Mouse (Mus musculus) brown adipose tissue, adult 24 weeks (tissue): ENCODE results near the gene S100a8. TPM values are rescaled to one million over a fixed set of nuclear protein-coding genes. Genes with fewer than 3 reads are reported as not detected.

Experiments
- H3K27ac ChIP-seq: fragments of 200-500 bp; replicated peaks from 2 replicates; pipeline ENCODE4 v1.5.1; 2012; ENCODE audit warnings: low read depth, mild to moderate bottlenecking, low read length
- H3K4me1 ChIP-seq: fragments of 200-500 bp; 2 replicates; pipeline ENCODE4 v1.6.1; 2012; ENCODE audit warnings: low read length, mixed read lengths; ENCODE audit not compliant: control insufficient read depth, insufficient read depth, insufficient read length
- H3K4me3 ChIP-seq: fragments of 200-500 bp; 2 replicates; pipeline ENCODE4 v1.5.1; 2012; ENCODE audit warnings: low read depth, mild to moderate bottlenecking, low read length, moderate library complexity; ENCODE audit not compliant: insufficient read depth
- polyA plus RNA-seq: library from polyadenylated mRNA; stranded (reverse); fragments of >200 nt; gene quantifications from 2 replicates; pipeline ENCODE4 v1.2.4, GENCODE M21; 2012; ENCODE audit not compliant: missing spikeins, insufficient read depth, insufficient read length

S100a8 gene
- polyA plus RNA-seq, 1 experiment = 14.8 TPM

GRCm38 (mm10) chr3:90649832-90650231 lies 18.9 kb upstream of the S100a8 start:
- Histone ChIP-seq H3K4me3 (no peak overlapping the region), H3K27ac (no peak overlapping the region), H3K4me1 (no peaks in the 10 kb centered on the region)

DNA sequence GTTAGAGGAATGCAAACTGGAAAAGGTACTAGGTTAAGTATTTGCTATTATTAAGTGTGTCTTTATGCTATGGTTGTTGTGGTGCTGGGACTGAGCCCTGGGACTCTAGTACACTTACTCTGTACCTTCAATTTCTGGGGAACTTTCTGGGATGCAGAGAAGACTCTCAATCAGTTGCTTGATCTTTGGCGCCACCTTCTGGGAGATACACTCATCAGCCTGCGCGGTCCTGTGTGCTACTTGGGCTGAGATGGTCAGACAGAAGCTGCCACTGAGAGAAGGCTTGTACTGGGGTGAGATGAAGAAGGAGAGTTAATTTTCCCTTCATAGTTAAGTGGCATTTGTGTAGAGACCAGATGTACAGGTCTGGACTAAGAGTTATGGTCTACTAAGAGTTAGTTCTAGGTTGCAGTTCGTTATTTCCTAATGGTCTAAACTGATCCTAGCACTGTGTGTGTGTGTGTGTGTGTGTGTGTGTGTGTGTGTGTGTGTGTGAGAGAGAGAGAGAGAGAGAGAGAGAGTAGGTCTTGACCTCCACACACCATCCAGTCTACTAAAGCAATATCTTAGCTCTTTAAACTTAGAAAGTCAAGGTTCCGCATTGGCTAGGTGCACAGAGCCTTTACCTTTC lies 15.8 kb upstream of the S100a8 start:
- H3K4me1 ChIP-seq = no peaks in the 10 kb centered on the region
- no peak overlapping the region for H3K27ac ChIP-seq
- H3K4me3 ChIP-seq = no peak overlapping the region

DNA sequence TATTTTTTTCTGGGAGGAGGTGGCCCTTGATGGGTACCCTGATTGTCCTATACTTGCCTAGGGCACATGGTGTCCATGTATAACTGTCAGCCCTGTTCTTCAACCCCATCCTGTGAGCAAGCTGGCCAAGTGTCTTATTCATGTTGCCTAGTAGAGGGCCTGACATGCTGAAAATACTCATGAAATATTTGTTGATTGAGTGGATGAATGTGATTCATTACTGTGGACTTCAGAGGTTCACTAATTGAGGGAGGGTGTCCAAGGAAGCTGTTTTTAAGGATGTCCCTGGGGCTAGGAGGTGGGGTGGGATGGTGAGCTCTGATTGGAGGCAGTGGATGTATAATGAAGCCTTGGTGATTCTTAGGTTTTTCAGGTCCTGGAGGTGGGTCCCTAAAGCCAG lies 15.1 kb upstream of the S100a8 start, which contains the start of gene S100a7a:
S100a7a (plus strand) TSS at position 301 of the 400 bp plus-strand sequence.
- Histone ChIP-seq H3K4me3 (no peak within 1 kb of the TSS), H3K27ac (no peak within 1 kb of the TSS), H3K4me1 (no peaks in the 10 kb centered on the region)

GRCm38 (mm10) chr3:90657405-90657804 lies 11.4 kb upstream of the S100a8 start:
- H3K27ac ChIP-seq = no peak overlapping the region
- no peaks in the 10 kb centered on the region for H3K4me1 ChIP-seq
- H3K4me3 ChIP-seq = no peak overlapping the region

DNA sequence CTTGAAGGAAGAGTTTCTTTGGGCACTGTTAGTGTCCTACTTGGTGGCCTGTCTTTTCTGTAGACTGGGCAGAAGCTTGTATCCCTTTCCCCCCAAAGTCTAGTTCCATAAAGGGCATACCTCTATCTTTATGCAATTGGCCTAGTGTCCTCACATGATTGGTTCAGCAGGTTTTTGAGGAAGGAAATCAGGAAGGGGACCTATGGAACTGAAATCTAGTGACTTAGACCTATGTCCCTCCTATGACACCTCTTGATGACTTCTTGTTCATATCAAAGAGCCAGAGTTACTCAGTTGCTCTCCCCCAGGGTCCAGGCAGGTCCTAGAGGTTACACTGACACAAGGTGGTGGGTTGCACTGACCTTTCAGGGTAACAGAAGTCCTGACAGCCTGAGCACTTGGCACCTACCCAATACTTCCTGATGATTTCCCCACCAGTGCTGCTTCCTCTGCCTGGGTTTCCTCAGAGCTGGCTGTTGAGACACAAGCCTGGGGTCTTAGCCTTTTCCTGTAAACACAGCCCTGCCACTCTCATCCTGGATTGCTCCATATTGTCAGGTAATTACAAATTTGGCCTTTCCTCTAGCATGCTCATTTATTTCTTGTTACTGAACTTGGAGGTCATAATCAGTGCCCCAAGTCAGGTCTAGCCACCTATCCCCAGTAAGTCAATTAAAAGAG lies 9.3 kb upstream of the S100a8 start:
- no peaks in the 10 kb centered on the region for H3K4me1 ChIP-seq
- no peak overlapping the region for H3K4me3 ChIP-seq
- H3K27ac ChIP-seq = no peak overlapping the region

GRCm38 (mm10) chr3:90664219-90664618 lies 4.6 kb upstream of the S100a8 start:
- no peaks in the 10 kb centered on the region for H3K4me1 ChIP-seq
- no peak overlapping the region for H3K4me3 ChIP-seq
- no peak overlapping the region for H3K27ac ChIP-seq

GRCm38 (mm10) chr3:90678656-90679055 lies 9.9 kb downstream of the S100a8 start:
- H3K4me1 ChIP-seq = no peaks in the 10 kb centered on the region
- H3K27ac ChIP-seq = no peak overlapping the region
- no peak overlapping the region for H3K4me3 ChIP-seq

- Histone ChIP-seq H3K4me3 (no peak overlapping the region), H3K27ac (no peak overlapping the region), H3K4me1 (no peaks in the 10 kb centered on the region)
These were observed 15.2 kb downstream of the S100a8 start for GRCm38 (mm10) chr3:90683929-90684328.

DNA sequence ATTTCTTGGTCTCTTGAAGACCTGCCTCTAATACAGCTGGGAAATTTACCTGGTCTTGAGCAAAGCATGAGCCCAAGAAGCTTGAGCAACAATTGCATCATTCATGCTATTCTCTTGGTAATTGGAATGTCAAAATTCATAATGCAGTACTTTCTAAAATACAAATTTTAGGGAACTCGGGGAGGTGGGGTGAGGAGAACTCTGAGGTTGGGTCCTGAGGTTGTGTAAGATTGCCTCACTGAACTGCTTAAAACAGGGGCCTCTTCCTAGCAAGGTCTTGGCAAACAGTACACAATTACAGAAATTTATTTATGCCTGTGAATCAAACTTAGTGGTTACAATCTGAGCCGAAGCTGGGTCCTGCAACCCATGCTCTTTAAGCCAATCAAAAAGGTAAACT lies 18.1 kb downstream of the S100a8 start:
- no peak overlapping the region for H3K27ac ChIP-seq
- no peaks in the 10 kb centered on the region for H3K4me1 ChIP-seq
- H3K4me3 ChIP-seq = no peak overlapping the region

GRCm38 (mm10) chr3:90693496-90693895 lies 24.7 kb downstream of the S100a8 start:
- H3K4me1 ChIP-seq = no peaks in the 10 kb centered on the region
- H3K27ac ChIP-seq = no peak overlapping the region
- no peak overlapping the region for H3K4me3 ChIP-seq

- no peaks in the 10 kb centered on the region for H3K4me1 ChIP-seq
- H3K27ac ChIP-seq = no peak within 1 kb of the TSS
These were observed 26.8 kb downstream of the S100a8 start, which contains the start of gene S100a9 for GRCm38 (mm10) chr3:90695613-90696012. Gene S100a9 (minus strand): TSS chr3:90695721.

DNA sequence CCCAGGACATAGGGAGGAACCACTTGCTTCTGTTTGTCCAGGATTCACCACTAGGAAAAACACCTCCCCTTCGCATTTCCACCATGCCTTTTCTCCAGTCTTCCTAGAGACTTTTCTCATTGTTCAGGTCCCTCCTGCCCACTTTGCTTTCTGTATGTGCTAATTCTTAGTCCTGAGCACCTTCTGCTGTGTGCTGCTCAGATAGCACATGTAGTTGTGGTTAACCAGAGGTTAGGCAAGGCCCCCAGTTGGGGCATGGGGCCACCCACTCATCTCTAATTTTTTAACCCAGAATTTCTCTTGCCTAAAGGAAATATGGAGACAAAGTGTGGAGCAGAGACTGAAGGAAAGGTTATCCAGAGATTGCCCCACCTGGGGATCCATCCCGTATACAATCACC lies 33.5 kb downstream of the S100a8 start:
- H3K4me1 ChIP-seq = no peaks in the 10 kb centered on the region
- no peak overlapping the region for H3K27ac ChIP-seq
- H3K4me3 ChIP-seq = no peak overlapping the region

More at GRCm38 (mm10) chr3:90695613-90696012, 26.8 kb downstream of the S100a8 start, which contains the start of gene S100a9:
- no peak within 1 kb of the TSS for H3K4me3 ChIP-seq

- Histone ChIP-seq H3K4me1 (no peaks in the 10 kb centered on the region), H3K4me3 (no peak overlapping the region), H3K27ac (no peak overlapping the region)
These were observed 39.9 kb downstream of the S100a8 start for GRCm38 (mm10) chr3:90708523-90709202.

DNA sequence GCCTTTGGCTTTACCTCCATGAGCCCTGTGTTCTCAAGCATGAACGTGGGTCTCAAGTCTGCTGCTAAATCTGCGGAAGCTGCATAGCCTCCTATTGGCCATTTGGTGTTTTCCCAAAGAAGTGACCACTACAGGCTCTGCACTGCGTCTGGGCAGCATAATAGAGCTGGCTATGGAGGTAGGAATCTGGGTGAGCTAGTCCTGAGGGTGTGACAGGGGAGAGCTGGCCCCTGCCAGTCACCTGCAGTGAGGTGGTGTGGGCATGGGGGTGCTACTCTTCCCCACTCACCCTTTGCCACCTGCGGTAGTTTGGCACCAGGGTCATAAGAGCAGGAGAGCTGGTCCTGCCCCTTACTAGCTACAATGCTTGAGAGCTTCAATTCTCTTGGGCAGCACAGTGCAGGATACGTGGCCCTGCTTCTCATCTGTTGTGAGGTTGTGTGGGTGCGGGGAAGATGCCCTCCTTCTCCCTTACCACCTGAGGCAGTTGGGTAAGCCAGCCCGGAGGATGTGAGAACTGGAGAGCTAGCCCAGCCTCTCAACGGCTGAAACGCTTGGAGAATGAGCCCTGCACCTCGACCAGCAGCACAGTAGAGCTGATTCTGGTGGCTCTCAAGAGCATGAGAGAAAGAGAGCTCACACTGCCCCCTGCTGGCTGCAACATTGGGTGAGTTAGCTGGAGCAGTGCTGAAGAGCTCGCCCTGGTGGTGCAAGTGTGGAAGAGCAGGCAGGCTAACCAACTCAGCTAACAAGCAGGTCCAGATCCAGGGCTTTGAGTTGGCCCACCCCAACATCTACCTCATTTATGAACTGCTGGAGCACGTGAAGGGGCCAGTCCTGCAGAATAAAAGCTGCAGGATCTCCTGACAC lies 41.0 kb downstream of the S100a8 start:
- Histone ChIP-seq H3K27ac (no peak overlapping the region), H3K4me1 (no peaks in the 10 kb centered on the region), H3K4me3 (no peak overlapping the region)
